Mouse (Mus musculus) ES-E14 (cell line): Measurements from ENCODE around the gene Tmem95.

ENCODE experiments used
- HCFC1 ChIP-seq: IDR thresholded peaks from 2 replicates; pipeline ENCODE4 v1.6.1; 2012; ENCODE audit warnings: low read length, inconsistent platforms, borderline replicate concordance; ENCODE audit not compliant: insufficient read depth
- MAFK ChIP-seq: IDR thresholded peaks from 2 replicates; pipeline ENCODE4 v1.6.1; 2014; ENCODE audit warnings: mild to moderate bottlenecking, low read depth, low read length, inconsistent platforms; ENCODE audit not compliant: insufficient read depth
- ZC3H11A ChIP-seq: IDR thresholded peaks from 2 replicates; pipeline ENCODE4 v1.6.1; 2012; ENCODE audit warnings: low read depth, mild to moderate bottlenecking, inconsistent platforms, low read length, borderline replicate concordance
- ZNF384 ChIP-seq: IDR thresholded peaks from 2 replicates; pipeline ENCODE4 v1.6.1; 2012; ENCODE audit warnings: low read depth, low read length, inconsistent platforms

DNA sequence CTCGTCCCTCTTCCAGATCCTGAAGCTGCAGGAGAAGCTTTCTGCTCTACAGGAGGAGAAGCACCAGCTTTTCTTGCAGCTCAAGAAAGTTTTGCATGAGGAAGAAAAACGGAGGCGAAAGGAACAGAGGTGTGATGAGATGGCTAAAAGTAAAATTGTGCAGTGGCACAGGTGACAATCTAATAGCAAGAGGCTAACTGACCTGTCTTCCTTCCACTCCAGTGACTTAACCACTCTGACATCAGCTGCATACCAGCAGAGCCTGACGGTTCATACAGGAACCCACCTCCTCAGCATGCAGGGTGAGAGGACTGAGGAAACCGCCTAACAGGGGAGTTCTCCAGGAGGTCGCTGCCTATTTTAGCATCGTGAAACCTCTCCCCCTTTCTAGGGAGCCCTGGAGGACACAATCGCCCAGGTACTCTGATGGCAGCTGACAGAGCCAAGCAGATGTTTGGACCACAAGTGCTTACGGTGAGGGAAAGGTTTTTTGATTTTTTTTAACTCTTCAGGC lies 37.2 kb upstream of the Tmem95 start:
- no peak for TF ChIP-seq ZNF384
- no peak for TF ChIP-seq MAFK
- no peak for TF ChIP-seq ZC3H11A
- no peak for TF ChIP-seq HCFC1
